Mouse (Mus musculus) G1E (cell line): ENCODE data around the gene E130218I03Rik.

Experiments used
- CTCF ChIP-seq: IDR thresholded peaks from 2 replicates; pipeline ENCODE4 v1.5.1; 2012; ENCODE audit warnings: low read depth, low read length, inconsistent platforms, mixed read lengths
- GATA1 ChIP-seq: IDR thresholded peaks from 2 replicates; pipeline ENCODE4 v1.6.1; 2012; ENCODE audit warnings: borderline replicate concordance, low read length, inconsistent platforms, mixed read lengths
- GATA2 ChIP-seq: IDR thresholded peaks from 2 replicates; pipeline ENCODE4 v1.6.1; 2012; ENCODE audit warnings: low read depth, low read length, inconsistent platforms, borderline replicate concordance
- POLR2AphosphoS5 ChIP-seq: IDR thresholded peaks from 2 replicates; pipeline ENCODE4 v1.6.1; 2012; ENCODE audit warnings: low read depth, low read length, inconsistent platforms; ENCODE audit not compliant: insufficient replicate concordance

DNA sequence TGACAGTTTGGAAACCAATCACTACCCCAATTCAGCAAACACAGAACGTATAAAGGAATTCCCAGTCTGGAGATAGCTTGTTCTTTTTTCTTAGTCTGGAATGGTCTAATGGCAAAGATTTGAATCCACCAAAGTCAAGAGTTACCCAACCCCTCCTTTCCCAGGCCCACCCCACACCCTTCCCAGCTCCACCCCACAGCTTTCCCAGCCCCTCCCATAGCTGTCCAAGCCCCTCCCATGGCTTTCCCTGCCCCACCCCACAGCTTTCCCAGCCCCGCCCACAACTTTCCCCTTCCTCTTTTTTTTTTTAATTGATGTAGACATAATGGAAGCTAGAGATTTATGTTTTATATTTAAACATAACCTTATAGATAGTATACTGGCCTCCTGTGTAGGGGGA, 44.1 kb upstream of the E130218I03Rik start:
- no peak for TF ChIP-seq CTCF
- no peak for TF ChIP-seq POLR2AphosphoS5
- no peak for TF ChIP-seq GATA1
- TF ChIP-seq GATA2: no peak
